Mouse (Mus musculus) gastrocnemius, adult 2 months (tissue): ENCODE measurements around the gene Stim2. TPM values are rescaled to one million over a fixed set of nuclear protein-coding genes. Genes with fewer than 3 reads are reported as not detected.

Experiments
- DNase-seq: peaks from one replicate; pipeline ENCODE4 v3.0.0; 2022
- H3K27ac ChIP-seq: fragments of 200-600 bp; 2 replicates; pipeline ENCODE4 v1.8.1; 2022; ENCODE audit warnings: mild to moderate bottlenecking
- H3K4me3 ChIP-seq: fragments of 200-600 bp; 2 replicates; pipeline ENCODE4 v1.8.1; 2022; ENCODE audit warnings: mild to moderate bottlenecking, moderate library complexity
- CTCF ChIP-seq: fragments of 200-600 bp; IDR thresholded peaks from 2 replicates; pipeline ENCODE4 v1.8.1; 2022; ENCODE audit warnings: antibody characterized with exemption, mild to moderate bottlenecking, moderate library complexity
- intact Hi-C: fragments of 180-260 bp; cut with DNase I; formaldehyde crosslinking; loops from one replicate; pipeline ENCODE4 v1.15.1; 2025
- total RNA-seq, 2 experiments: library from RNA; stranded (reverse); gene quantifications; 2 replicates each; pipeline ENCODE4 v1.2.3; 2021

Gene Stim2
- total RNA-seq, 2 experiments from 2014 or later = 34.1 to 58.6 TPM

DNA sequence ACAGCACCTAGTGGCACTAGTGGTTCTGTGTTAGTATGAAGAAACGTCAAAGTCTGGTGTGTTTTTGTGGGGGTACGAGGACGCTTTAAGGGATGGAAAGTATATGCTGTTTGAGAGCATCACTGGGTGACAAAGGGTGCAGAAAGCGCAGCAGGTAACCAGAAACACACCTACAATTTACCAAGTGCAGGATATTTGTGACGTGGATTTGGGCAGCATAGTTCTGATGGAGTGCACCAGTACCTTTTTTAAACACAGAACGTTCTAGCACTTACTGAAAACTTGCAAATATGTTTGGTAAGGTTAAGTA, 1.1 kb downstream of the Stim2 start:
- peak overlapping the region; percentile 97 for H3K27ac ChIP-seq
- intact Hi-C loops = loop anchor here (1.0 to 5.0 kb wide), 3 partner anchors 88 to 127 kb away; no protein-coding TSS in a partner anchor
- DNase-seq = no peak
- peak; percentile 32 for TF ChIP-seq CTCF
- peak overlapping the region; percentile 85 for H3K4me3 ChIP-seq

DNA sequence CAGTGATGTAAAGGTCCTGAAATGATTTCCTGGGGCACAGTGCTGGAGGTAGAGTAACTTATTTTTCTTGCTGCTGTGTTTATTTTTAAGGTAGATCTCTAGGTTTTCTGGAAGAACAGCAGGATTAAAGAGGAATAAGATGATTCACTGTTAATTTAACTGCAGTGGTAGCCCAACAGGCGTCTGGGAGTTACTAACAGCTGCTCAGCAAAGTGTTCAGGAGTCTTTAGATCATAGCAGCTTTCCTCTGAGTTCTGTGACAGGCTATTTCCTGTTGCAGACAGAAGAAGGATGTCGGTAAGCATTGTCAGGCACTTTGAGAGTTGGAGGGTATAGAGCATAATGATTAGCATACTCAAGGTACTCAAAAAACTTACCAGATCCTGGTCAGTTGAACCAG, 1.5 kb downstream of the Stim2 start:
- intact Hi-C loops = loop anchor here (1.0 to 5.0 kb wide), 3 partner anchors 87 to 128 kb away; no protein-coding TSS in a partner anchor
- H3K4me3 ChIP-seq = peak overlapping the region; percentile 85
- TF ChIP-seq CTCF = no peak
- DNase-seq = no peak
- H3K27ac ChIP-seq = peak overlapping the region; percentile 97

DNA sequence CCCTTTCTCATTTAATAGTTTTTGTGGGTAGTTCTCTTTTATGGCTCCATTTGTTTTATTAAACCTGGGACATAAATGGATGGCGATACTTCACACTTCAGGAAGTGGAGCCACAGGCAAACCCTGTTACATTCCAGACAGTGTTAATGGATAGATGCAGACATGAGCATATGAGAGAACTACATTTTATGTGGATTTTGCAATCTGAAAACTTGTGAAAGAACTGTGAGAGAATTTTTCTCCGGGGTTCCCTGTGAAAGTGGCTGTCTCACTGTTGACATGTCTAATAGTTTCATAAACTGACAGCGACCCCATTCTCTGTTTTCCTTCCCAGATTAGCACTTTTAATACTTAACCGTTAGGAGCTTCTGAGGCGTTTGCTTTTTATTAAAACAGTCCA, 2.7 kb downstream of the Stim2 start:
- intact Hi-C loops = no loop called here
- no peak for TF ChIP-seq CTCF

DNA sequence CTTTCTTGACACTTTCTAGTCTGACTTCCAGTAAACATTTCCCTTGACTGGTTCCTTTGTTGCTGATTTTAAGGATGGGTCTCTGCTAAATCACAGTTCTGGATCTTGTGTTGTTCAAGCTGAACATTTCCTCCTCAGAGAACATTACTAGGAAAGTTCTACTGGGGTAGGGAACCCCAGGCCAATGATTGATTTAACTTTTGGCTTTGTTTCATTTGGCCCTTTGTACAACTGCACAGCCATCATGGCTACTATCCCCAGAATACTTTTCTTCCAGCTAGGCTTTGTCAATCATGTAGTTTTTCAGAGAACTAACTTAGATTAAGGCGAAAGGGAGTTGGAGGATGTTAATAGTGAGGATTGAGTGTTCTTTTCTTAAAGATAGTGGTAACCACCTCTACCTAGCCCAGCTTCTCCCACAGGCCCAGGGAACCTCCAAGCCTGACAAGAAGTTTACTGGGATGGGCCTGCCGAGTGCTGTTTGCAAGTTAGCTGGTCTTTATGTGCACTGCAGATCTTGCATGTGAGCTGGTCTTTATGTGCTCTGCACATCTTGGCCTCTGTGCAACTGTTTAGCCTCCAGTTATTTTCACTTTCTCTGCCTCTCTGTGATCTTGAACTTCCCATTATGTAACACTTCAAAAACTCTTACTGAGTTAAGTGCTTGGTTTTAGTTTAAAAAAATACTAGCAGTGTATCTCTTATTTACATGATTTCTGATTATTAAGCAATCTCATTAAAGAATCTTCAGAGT, 7.0 kb downstream of the Stim2 start:
- no peak for DNase-seq
- no peak overlapping the region for H3K4me3 ChIP-seq
- intact Hi-C loops = no loop called here
- peak overlapping the region; percentile 57 for H3K27ac ChIP-seq
- TF ChIP-seq CTCF = no peak

More for the DNA sequence above, 2.7 kb downstream of the Stim2 start:
- Histone ChIP-seq H3K27ac (peak overlapping the region; percentile 97), H3K4me3 (peak overlapping the region; percentile 85)
- DNase-seq = no peak

DNA sequence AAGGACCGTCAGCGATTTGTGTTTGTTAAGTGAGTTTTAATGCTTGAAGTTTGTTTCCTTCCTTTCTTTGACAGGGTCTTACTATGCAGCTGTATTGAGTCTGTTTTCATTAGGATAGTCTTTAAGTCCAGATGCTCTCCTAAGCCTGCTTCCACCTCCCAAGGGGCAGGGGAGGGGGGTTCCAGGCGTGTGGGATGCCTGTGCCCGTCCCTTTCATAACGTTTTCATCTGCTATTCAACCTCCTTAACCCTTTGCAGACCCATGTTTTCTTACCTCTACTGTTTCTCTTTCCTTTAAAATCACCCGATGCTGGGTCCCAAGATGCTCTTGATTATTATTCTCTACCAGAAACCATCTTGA, 7.5 kb downstream of the Stim2 start:
- peak overlapping the region; percentile 57 for H3K27ac ChIP-seq
- TF ChIP-seq CTCF = no peak
- DNase-seq = no peak
- H3K4me3 ChIP-seq = no peak overlapping the region
- intact Hi-C loops = no loop called here

DNA sequence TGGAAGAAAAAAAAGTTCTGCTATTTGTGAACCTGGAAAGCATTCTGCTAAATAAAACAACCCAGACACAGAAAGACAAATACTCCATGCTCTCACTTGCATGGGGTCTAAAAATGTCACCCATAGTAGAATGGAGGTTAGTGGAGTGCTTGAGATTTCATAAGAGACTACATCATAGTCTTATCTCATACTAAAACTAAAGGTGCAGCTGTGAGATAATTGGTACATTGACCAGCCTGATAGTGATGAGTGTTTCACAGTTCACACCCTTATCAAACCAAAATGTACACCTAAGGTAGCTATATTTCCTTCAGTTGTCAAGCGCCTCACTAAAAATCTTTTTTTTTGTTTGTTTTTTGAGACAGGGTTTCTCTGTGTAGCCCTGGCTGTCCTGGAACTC, 8.5 kb downstream of the Stim2 start:
- no peak for TF ChIP-seq CTCF
- intact Hi-C loops = no loop called here
- H3K4me3 ChIP-seq = no peak overlapping the region
- no peak for DNase-seq
- H3K27ac ChIP-seq = peak overlapping the region; percentile 57; the same call in 1 of the 2 replicates

DNA sequence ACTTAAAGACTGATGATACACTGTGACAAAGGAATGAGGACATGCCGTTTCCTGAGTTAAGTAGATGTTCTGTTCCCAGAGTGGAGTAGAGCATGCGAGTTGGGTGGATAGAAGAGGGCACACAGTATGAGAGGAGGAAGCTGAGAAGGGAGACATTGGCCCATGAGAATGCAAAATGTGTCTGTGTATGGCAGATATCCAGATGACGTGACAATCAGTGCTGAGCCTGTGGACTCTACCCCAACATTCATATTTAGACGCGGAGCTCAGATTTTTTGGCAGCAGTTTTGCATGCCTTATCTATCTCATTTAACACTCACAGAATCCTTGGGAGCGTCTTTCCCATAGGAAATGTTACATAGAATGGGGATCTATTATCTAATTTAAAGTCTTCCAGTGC, 9.3 kb downstream of the Stim2 start:
- Histone ChIP-seq H3K4me3 (no peak overlapping the region), H3K27ac (peak overlapping the region; percentile 57)
- no peak for DNase-seq
- intact Hi-C loops = no loop called here
- no peak for TF ChIP-seq CTCF

DNA sequence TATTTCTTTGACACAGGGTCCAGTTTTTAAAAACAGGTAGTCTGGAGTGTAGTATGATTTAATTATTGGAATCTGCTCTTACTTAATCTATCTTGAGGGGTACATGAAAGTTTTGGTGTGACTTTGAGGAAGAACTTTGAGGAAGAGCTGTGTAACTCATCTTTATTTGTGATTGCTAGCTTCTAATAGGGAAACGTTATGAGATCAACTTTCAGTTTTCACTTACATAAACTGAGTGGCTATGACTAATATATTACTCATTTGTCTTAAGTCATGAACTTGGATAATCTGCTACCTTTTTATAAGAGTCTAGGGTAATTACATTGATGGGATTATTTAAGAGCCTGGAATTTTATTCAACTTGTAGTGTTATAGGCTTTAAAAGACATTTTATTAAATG, 15.0 kb downstream of the Stim2 start:
- TF ChIP-seq CTCF = no peak
- no peak for DNase-seq
- Histone ChIP-seq H3K27ac (peak overlapping the region; percentile 79), H3K4me3 (no peak overlapping the region)
- intact Hi-C loops = loop anchor here (5.0 kb wide), 1 partner anchor 84 kb away; no protein-coding TSS in a partner anchor

DNA sequence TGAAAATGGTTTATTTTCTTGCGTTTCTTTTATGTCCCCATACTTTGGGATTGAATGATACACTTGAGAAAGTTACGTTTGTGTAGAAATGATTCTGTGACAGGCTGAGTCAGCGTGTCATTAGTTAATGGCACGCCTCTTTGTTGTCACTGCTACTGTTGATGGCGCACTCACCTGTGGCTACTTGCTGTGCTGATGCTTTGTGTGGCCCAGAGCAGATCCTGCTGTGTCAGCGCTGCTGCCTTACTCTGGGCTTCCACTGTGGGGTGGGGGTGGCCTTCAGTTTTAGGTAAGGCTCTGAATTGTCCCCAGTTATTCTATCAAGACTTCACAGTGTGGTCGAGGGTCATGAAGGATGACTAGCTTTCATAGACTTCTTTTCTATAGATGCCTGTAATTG, 18.8 kb downstream of the Stim2 start:
- DNase-seq = no peak
- no peak overlapping the region for H3K4me3 ChIP-seq
- TF ChIP-seq CTCF = no peak
- H3K27ac ChIP-seq = peak overlapping the region; percentile 79; the same call in 1 of the 2 replicates
- intact Hi-C loops = no loop called here

DNA sequence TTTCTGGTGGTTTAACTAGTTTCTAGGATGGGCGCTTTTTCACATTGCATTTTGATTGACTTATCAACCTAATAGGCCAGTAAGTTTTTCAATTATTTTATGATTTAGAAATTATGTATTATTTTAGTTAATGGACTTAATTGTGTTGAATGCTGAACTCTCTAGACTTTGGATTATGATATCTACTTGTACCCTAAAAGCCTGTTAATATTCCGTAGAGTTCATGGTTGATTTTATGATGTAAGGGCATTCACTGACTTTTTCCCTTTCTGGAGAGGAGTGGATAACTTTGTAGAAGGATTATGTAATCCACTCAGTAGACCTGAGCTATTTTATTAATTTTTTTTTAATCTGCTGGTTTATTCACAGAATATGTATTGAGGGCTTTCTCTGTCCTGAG, 20.6 kb downstream of the Stim2 start:
- Histone ChIP-seq H3K27ac (peak overlapping the region; percentile 81), H3K4me3 (no peak overlapping the region)
- no peak for TF ChIP-seq CTCF
- no peak for DNase-seq
- intact Hi-C loops = no loop called here

DNA sequence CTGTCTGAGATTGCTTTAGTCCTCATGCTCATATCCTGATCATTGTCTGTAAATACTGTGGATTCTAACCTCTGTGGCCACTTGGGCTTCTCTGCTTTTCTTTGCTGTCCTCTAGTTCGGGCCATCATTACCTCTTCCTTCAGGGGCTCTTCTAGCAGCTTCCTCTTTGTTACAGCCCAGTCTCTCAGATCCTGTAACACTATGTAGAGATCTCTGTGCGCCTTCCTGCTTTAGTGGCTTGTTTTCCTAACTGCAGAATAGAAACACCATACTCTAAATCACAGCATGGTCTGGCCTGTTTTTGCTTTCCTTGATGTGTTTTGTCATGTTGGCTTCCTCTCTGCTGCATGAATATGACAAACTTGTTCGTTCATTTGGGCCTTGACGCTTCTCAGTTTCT, 21.2 kb downstream of the Stim2 start:
- Histone ChIP-seq H3K27ac (peak overlapping the region; percentile 81), H3K4me3 (no peak overlapping the region)
- DNase-seq = no peak
- intact Hi-C loops = no loop called here
- TF ChIP-seq CTCF = no peak

DNA sequence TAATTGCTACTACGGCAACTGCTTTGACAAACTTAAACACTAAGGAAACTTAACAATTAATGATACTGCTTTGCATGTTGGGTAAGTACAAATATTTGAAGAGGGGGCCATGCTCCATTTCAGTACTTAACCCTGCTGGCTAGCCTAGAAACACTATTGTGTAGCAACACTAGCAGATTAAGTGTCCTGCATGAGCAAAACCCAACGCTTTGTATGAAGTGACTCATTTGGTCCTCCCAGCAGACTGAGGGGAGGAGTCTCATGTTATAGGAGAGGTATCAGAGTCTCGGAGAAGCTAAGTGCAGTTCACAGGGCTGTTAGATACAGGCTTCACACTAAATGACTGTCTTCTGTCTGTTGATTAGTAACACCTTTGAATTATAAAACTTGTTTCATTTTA, 26.3 kb downstream of the Stim2 start:
- no peak for DNase-seq
- TF ChIP-seq CTCF = no peak
- no peak overlapping the region for H3K27ac ChIP-seq
- no peak overlapping the region for H3K4me3 ChIP-seq
- intact Hi-C loops = no loop called here

DNA sequence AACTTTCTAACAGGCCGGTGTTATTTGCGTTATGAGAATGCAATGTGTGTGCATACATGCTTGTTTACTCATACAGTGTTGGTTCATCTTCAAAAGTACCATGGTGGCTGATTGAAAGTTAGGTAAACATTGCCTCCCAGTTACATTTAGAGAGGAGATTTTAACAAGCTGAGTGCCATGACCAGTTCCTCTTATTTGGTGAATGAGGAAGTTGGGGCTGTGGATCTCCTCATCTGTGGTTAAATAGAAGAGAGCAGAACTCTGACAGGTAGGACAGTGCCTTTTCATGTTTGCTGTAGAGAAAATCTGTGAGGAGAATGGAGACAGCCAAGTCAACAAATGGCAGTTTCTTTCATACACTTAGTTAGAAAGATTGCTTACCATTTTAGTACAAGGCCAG, 27.3 kb downstream of the Stim2 start:
- Histone ChIP-seq H3K4me3 (no peak overlapping the region), H3K27ac (no peak overlapping the region)
- DNase-seq = no peak
- no peak for TF ChIP-seq CTCF
- intact Hi-C loops = no loop called here

DNA sequence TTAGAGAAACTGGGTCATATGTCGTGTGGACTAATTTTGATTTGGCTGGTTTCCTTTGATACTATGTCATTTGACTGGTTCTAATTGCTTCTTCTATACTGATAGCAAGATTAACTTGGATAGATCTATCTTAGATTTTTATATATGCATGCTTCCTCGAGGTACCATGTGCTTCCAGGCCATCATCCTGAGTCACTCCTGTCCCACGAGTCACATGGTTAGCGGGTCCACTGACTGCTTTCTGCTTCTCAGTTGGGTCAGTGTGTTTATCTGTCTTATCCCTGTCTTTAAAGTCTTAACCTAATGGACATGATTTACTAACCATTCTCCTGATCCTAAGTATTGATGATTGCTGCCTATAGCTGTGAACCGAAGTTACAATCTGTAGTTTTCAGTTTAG, 34.9 kb downstream of the Stim2 start:
- H3K4me3 ChIP-seq = no peak overlapping the region
- intact Hi-C loops = no loop called here
- DNase-seq = no peak
- no peak for TF ChIP-seq CTCF
- H3K27ac ChIP-seq = no peak overlapping the region
